Mouse (Mus musculus): Measurements from ENCODE around the gene Abl1.
"Not testable (repeated sequence)": the region's sequence is repeated elsewhere in the genome, so short reads cannot be mapped to it uniquely, and the experiment has no call there.

The Abl1 gene

DNA sequence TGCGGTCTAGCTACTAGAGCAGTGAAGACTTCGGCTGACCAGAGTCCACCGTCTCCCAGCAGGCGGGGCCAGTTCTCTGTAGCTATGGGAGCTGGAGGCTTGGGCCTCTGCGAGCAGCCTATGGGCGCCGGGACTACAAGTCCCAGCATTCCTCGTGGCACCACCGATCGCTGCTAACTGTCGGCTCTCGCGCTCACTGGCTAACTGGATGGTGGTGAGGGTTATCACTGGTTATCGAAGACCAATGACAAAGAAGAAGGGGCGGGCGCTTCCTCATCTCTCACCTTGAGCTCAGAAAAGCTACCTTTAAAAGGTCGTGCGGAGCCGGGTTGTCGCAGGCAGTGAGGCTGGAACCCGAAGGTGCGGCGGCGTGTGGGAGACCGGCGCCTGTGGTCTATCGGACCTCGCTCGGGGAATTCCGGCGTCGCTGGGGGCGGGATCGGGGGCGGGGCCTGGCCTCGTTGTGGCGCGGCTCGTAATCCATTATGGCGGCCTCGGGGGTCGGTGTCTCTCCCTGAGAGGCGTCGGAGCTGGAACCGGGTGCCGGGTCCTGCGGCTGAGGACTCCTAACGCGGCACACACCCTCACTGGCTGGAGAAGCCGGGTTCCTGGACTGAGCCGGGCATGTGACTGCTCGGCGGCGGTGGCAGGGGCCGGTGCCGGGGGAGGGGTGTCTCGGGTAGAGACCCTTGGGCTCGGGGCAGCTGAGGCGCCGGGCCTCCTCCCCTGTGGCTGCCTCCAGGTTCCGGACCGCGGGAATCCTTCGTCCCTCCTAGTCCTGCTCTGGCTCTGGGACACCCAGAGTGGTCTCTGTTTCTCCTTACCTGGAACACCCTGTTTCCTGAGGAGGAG is at the start of gene Abl1:
Gene Abl1 (plus strand): TSS at position 303 of the 852 bp plus-strand sequence.
- DNase-seq: peak; percentile 91

GRCm38 (mm10) chr2:31638581-31639465 is 49.4 kb upstream of the Abl1 start:
- DNase-seq: no peak

DNA sequence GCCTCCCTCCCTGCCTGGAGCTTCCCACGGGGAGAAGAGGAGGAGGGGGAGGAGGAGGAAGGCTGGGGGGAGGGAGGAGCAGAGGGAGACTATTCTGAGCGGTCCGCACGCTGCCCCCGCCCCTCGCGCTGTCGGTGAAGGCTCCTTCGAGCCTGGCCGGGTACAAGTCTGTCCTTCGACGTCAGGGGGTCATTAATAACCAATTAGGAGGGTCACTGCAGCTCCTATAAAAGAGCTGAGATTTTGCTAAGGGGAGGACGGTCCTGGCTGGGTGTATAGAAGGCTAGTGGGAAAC is 48.8 kb upstream of the Abl1 start:
- no peak for DNase-seq

DNA sequence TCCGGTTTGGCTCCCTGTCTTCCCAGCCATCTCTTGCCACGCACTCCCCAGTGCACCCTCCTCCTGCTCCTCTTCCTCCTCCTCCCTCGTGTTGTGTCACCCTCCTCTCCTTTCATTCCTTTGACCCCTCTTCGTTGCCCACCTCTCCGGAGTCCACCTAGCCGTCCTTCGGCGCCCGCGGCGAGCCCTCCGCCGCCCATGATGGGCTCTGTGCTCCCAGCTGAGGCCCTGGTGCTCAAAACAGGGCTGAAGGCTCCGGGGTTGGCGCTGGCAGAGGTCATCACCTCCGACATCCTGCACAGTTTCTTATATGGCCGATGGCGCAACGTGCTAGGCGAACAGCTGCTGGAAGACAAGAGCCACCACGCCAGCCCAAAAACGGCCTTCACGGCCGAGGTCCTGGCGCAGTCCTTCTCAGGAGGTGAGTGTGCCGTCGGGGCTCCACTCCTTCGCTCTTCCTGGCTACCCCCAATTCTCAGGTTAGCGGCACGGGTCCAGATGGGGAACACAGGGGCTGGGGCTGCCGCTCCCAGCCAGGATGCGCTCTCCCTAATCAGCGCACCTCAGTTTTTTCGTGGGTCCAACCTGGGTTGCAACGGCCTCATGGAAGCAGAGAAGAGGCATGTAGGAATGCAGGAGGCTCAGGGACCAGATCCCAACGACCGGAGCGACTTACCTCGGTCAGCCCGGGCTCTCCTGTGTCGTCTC is 48.1 kb upstream of the Abl1 start, which contains the start of gene Prdm12:
Gene Prdm12 (plus strand): TSS at position 137 of the 708 bp plus-strand sequence.
- DNase-seq: no peak

DNA sequence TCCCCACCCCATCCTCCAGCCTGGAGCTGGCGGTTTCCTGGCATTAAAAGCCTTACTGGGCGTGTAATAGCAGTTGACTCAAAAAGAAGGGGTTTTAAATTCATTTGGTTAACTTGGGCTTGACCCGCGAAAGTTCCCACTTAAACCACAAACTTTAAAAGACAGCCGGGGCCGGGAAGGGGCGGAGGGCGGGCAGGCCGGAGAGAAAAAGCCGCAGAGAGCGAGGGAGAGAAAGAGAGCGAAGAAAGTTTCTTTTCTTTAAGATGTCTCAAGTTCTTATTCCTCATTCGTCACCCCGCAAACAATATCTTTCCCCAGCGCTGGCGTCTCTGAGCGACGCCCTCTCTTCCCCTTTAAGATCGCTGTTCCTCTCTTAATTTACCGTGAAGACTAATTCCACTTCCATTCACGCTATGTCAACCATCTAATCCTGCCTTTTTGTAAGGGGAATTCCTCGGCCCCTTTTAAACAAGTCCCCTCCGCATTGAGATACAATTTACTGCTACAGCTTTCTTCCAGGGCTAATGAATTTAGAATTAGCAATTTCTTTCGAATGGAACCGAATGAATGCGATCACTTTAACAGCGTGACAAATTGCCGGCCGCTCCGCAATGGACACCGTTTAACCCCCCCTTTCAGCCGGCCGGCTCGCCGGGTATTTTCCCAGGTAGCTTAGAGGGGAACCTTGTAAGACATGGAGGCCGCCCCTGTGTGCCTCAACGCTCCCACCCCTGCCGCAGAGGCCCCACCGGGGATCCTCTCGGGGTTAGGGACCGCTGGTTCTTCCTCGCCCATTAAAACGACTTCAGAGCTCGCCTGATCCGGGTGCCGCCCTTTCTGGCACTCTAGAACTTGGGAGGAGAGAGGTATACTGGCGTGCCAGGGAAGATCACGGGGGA is 47.3 kb upstream of the Abl1 start:
- no peak for DNase-seq

DNA sequence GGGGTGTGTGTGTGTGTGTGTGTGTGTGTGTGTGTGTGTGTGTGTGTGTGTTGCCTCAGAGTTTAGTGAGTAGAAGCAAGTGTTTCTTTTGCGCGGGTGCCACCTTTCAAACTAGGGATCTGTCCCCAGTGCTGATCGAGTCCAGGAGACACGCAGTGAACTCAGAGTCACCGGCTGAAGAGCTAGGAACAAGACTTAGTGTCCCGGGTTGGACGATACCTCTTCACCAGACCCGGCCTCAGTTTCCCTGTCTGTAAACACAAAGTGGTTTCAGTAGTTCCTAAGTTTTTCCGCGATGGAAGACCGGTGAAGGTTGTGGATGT is 46.7 kb upstream of the Abl1 start:
- DNase-seq: no peak

DNA sequence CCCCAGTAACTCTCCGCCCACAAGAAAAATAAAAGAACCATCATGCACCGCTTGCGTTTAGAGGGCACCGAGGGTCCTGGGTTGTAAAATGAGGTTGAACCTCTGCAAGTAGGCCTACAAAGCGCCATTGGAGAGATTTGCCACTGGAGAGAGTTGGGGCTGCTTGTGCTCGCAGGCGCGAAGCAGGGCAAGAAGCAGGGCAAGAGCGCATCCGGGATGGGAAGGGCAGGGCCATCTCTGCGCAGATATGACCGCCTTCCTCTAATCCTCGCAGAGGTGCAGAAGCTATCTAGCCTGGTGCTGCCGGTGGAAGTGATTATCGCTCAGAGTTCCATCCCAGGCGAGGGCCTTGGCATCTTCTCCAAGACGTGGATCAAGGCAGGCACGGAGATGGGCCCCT is 46.2 kb upstream of the Abl1 start:
- no peak for DNase-seq

DNA sequence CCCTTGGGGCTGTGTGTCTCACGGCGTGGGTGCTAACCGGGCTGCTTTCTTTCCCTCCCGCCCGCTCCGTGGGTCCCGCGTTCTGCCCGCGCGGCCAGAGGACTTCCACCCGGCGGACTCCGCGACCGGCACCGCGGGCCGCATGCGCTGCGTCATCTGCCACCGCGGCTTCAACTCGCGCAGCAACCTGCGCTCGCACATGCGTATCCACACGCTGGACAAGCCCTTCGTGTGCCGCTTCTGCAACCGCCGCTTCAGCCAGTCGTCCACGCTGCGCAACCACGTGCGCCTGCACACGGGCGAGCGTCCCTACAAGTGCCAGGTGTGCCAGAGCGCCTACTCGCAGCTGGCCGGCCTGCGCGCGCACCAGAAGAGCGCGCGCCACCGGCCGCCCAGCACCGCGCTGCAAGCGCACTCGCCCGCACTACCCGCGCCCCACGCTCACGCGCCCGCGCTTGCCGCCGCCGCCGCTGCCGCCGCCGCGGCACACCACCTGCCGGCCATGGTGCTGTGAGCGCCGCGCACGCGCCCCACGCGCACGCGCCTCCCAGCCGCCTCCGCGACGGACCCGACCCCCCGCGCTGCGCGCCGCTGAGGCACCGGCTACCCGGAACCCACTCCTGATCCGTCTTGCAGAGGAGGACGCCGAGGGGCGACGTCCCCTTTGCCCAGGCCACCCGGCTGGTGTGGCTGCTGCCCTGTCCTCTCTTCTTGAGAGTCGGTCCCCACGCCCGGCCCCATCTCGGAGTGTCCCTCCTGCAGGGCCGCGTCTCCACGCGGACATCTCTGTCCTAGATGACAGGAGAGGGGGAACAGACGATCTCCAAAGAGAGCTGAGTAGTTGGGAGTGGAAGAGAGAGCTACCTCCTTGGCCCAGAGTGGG is 34.0 kb upstream of the Abl1 start:
- DNase-seq: peak; percentile 75

- peak; percentile 76 for DNase-seq
Measured at GRCm38 (mm10) chr2:31654854-31655559, 33.2 kb upstream of the Abl1 start.

DNA sequence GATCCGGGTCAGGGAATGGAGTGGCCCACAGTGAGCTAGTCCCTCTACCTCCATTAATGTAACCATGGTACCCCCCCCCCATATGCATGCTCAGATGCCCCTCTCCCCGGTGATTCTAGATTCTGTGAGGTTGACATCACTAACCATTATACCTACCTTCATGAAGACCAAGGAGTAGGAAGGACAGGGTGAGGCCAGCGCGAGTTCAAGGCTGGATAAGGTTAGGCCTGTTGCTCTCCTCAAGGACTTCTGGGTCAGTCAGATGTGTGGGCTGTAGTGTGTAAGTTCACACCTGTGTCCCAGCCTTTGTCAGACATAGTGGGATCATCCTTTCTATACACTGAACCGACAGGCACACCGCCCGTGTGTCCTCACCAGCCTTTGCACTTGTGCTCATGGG is 31.8 kb upstream of the Abl1 start:
- DNase-seq: no peak

- DNase-seq: no peak
Measured at GRCm38 (mm10) chr2:31662939-31663803, 25.0 kb upstream of the Abl1 start.

- no peak for DNase-seq
Measured at GRCm38 (mm10) chr2:31663804-31664180, 24.4 kb upstream of the Abl1 start.

DNA sequence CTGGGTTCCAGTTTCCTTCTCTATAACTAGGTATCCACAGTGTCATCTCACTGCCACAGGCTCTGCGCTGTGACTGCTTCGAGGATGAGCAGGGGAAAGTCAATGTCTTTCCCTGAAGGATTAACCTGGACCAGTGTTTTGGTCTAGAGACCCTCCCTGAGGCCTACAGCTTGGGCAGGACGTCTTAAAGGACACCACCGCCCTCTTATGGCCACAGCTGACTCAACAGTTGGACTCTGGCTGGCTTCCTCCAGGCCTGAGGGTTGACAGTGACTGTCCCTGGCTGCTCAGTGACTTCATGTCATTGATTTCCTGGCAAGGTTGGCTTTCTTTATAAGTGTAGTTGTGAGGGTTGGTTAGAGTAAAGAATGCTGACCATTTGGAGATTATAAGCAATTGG is 20.8 kb upstream of the Abl1 start:
- no peak for DNase-seq

- peak; percentile 86 for DNase-seq
Measured at GRCm38 (mm10) chr2:31670551-31671035, 17.6 kb upstream of the Abl1 start, which contains the start of gene Exosc2. TSS of gene Exosc2 (plus strand) at chr2:31670715.

- no peak for DNase-seq
Measured at GRCm38 (mm10) chr2:31678641-31679040, 9.5 kb upstream of the Abl1 start.

DNA sequence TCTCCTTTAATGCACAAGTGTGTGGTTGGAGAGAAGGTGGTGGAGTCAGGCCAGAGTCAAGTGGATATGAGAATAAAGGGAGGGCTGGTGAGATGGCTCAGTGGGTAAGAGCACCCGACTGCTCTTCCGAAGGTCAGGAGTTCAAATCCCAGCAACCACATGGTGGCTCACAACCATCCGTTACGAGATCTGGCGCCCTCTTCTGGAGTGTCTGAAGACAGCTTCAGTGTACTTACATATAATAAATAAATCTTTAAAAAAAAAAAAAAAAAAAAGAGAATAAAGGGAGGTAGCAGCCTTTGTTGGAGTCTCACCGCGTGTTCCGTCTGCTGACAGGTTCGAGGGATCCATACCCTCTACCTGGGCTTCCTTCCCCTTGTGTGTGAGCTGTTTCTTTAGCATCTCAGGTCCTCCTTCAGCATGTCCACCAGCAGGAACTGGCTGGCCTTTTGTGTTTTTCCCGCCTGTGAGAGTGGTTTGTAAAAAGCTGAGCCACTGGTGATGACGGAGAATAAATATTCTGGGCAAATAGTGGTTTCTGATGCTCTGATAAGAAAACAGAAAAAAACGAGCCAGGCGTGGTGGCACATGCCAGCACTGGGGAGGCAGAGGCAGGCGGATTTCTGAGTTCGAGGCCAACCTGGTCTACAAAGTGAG is 7.0 kb upstream of the Abl1 start:
- DNase-seq: not testable (repeated sequence)

DNA sequence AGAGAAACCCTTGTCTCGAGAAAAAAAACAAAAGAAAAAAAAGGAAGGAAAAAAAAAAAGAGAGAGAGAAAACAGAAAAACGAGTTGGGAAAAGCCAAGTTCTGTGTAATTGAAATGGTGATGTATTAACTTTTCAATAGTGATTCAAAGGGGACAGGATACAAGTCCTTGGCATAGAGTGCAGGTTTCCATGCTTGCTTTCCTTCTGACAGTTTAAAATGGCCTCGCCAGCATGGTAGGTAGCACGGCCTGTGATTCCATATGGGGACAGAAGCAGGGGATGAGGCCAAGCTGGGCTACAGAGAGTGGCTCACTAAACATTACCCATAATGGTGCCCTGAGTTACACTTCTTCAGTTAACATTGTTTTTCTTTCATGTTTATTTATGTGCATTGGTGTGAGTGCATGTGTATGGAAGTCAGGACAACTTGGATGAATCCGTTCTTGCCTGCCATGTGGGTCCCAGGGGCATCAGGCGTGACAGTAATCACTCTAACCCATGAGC is 6.4 kb upstream of the Abl1 start:
- no peak for DNase-seq

DNA sequence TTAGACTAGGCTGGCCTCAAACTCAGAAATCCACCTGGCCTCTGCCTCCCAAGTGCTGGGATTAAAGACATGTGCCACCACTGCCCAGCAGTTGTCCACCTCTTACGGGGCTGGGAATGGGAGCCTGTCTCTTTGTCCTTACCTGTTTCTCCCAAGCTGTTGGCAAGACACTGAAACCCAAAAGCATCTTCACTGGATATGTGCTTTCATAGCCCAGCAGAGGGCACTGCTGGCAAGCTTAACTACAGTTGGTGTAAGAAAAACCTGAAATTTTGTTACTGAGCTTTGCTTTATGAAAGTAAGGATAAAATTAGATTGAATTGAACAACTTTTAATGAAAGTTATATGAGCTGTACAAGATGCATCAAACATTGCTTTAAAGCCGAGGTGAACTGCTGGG is 4.5 kb upstream of the Abl1 start:
- peak; percentile 68 for DNase-seq

DNA sequence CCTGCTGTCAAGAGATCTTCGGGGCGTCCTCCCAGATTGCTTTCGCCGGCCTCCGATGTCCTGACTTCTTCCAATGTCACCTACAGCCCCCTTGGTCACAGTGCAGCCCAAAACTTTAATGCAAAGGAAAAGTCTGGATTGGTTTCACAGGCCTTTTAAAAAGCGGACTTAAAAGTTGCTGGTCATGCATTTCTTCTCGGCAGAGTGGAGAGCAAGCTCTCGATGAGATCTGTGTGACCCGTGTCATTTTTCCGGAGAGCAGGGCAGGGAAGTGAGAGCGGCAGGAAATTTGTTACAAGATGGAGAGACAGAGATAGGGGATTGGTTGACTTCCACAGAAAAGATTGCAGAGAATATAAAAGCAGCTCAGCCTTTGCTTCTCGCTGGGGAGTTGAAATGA is 869 bp downstream of the Abl1 start:
- DNase-seq: no peak

All from right cerebral cortex, postnatal 14 days (tissue).